Mouse (Mus musculus) G1E (cell line): ENCODE measurements around the gene Lef1. TPM values are rescaled to one million over a fixed set of nuclear protein-coding genes. Genes with fewer than 3 reads are reported as not detected.

Source experiments
- ATAC-seq: 2 replicates; pipeline ENCODE4 v1.8.0; 2016; ENCODE audit warnings: mild to moderate bottlenecking; ENCODE audit not compliant: insufficient number of reproducible peaks, poor library complexity, low FRiP score, severe bottlenecking; ENCODE audit errors: extremely low read depth
- DNase-seq: peaks from one replicate; pipeline ENCODE4 v3.0.0; 2012; ENCODE audit warnings: low spot score
- H3K27me3 ChIP-seq: 2 replicates; pipeline ENCODE4 v1.6.1; 2012; ENCODE audit warnings: mild to moderate bottlenecking, low read length, inconsistent platforms; ENCODE audit not compliant: insufficient read depth
- H3K36me3 ChIP-seq: replicated peaks from 2 replicates; pipeline ENCODE3; 2012; ENCODE audit warnings: mild to moderate bottlenecking, inconsistent platforms
- H3K4me1 ChIP-seq: 2 replicates; pipeline ENCODE4 v1.6.1; 2012; ENCODE audit warnings: low read depth, low read length, inconsistent platforms, mixed read lengths; ENCODE audit not compliant: insufficient read depth
- H3K4me3 ChIP-seq: 2 replicates; pipeline ENCODE4 v1.5.1; 2012; ENCODE audit warnings: low read depth, mild to moderate bottlenecking, inconsistent platforms, low read length, moderate library complexity, mixed read lengths
- H3K9me3 ChIP-seq: replicated peaks from 2 replicates; pipeline ENCODE4 v1.6.1; 2012; ENCODE audit warnings: inconsistent platforms
- CTCF ChIP-seq: IDR thresholded peaks from 2 replicates; pipeline ENCODE4 v1.5.1; 2012; ENCODE audit warnings: low read depth, low read length, inconsistent platforms, mixed read lengths
- GATA1 ChIP-seq: IDR thresholded peaks from 2 replicates; pipeline ENCODE4 v1.6.1; 2012; ENCODE audit warnings: borderline replicate concordance, low read length, inconsistent platforms, mixed read lengths
- GATA2 ChIP-seq: IDR thresholded peaks from 2 replicates; pipeline ENCODE4 v1.6.1; 2012; ENCODE audit warnings: low read depth, low read length, inconsistent platforms, borderline replicate concordance
- POLR2AphosphoS5 ChIP-seq: IDR thresholded peaks from 2 replicates; pipeline ENCODE4 v1.6.1; 2012; ENCODE audit warnings: low read depth, low read length, inconsistent platforms; ENCODE audit not compliant: insufficient replicate concordance
- TAL1 ChIP-seq: conservative IDR thresholded peaks from 2 replicates; pipeline ENCODE4 v1.6.1; 2012; ENCODE audit warnings: low read depth, low read length, inconsistent platforms, mixed read lengths
- polyA plus RNA-seq: library from polyadenylated mRNA; stranded (reverse); fragments of >175 nt; gene quantifications from 2 replicates; pipeline ENCODE4 v1.2.3, GENCODE M21; 2012
- total RNA-seq, 2 experiments: library from RNA; stranded (forward) in 1 of 2; stranded (reverse) in 1 of 2; fragments of 200-1000 nt in 1 of 2; fragments of >200 nt in 1 of 2; fragmentation: Nextera tagmentation in 1 of 2; gene quantifications; 2 replicates each; pipeline ENCODE4 v1.2.3; 2014 to 2017

Gene Lef1
- total and polyA plus RNA-seq, 3 experiments = 0.11 TPM; not detected in 2

GRCm38 (mm10) chr3:131136455-131136854 lies 26.2 kb downstream of the Lef1 start:
- DNase-seq = no peak
- Histone ChIP-seq H3K27me3 (no peaks in the 10 kb centered on the region), H3K4me3 (no peak overlapping the region), H3K9me3 (peaks cover 59% of the 10 kb centered on the region), H3K36me3 (no peaks in the 10 kb centered on the region), H3K4me1 (no peaks in the 10 kb centered on the region)
- TF ChIP-seq CTCF (no peak), GATA2 (no peak), POLR2AphosphoS5 (no peak), GATA1 (no peak), TAL1 (no peak)
- ATAC-seq = no peak

- no peaks in the 10 kb centered on the region for H3K36me3 ChIP-seq
- H3K27me3 ChIP-seq = no peaks in the 10 kb centered on the region
- DNase-seq (no peak), ATAC-seq (no peak)
- no peaks in the 10 kb centered on the region for H3K4me1 ChIP-seq
- peaks cover 61% of the 10 kb centered on the region for H3K9me3 ChIP-seq
- H3K4me3 ChIP-seq = no peak overlapping the region
- TF ChIP-seq GATA1 (no peak), GATA2 (no peak), POLR2AphosphoS5 (no peak), TAL1 (no peak), CTCF (no peak)
Measured at GRCm38 (mm10) chr3:131137119-131137781, 27.0 kb downstream of the Lef1 start.

- H3K4me1 ChIP-seq = no peaks in the 10 kb centered on the region
- H3K4me3 ChIP-seq = no peak overlapping the region
- H3K9me3 ChIP-seq = peaks cover 60% of the 10 kb centered on the region
- ATAC-seq (no peak), DNase-seq (no peak)
- no peaks in the 10 kb centered on the region for H3K27me3 ChIP-seq
- no peaks in the 10 kb centered on the region for H3K36me3 ChIP-seq
- no peak for TF ChIP-seq GATA1
- no peak for TF ChIP-seq CTCF
- no peak for TF ChIP-seq TAL1
- no peak for TF ChIP-seq POLR2AphosphoS5
- no peak for TF ChIP-seq GATA2
Measured at GRCm38 (mm10) chr3:131138224-131138623, 28.0 kb downstream of the Lef1 start.

- no peak for TF ChIP-seq TAL1
- TF ChIP-seq CTCF = no peak
- TF ChIP-seq GATA1 = no peak
- no peak for TF ChIP-seq GATA2
- TF ChIP-seq POLR2AphosphoS5 = no peak
- no peak for ATAC-seq
- H3K27me3 ChIP-seq = no peaks in the 10 kb centered on the region
- no peaks in the 10 kb centered on the region for H3K36me3 ChIP-seq
- no peak for DNase-seq
- no peaks in the 10 kb centered on the region for H3K4me1 ChIP-seq
- H3K4me3 ChIP-seq = no peak overlapping the region
- peaks cover 63% of the 10 kb centered on the region for H3K9me3 ChIP-seq
Measured at GRCm38 (mm10) chr3:131138797-131139196, 28.5 kb downstream of the Lef1 start.

- DNase-seq = no peak
- Histone ChIP-seq H3K36me3 (no peaks in the 10 kb centered on the region), H3K27me3 (no peaks in the 10 kb centered on the region), H3K9me3 (peaks cover 63% of the 10 kb centered on the region), H3K4me3 (no peak overlapping the region), H3K4me1 (no peaks in the 10 kb centered on the region)
- TF ChIP-seq GATA1 (no peak), CTCF (no peak), GATA2 (no peak), TAL1 (no peak), POLR2AphosphoS5 (no peak)
- ATAC-seq = no peak
Measured at GRCm38 (mm10) chr3:131139345-131140090, 29.2 kb downstream of the Lef1 start.

- H3K9me3 ChIP-seq = peaks cover 60% of the 10 kb centered on the region
- no peak for DNase-seq
- no peak for TF ChIP-seq TAL1
- no peak for TF ChIP-seq POLR2AphosphoS5
- TF ChIP-seq GATA1 = no peak
- no peak for TF ChIP-seq CTCF
- TF ChIP-seq GATA2 = no peak
- ATAC-seq = no peak
- no peaks in the 10 kb centered on the region for H3K36me3 ChIP-seq
- H3K4me3 ChIP-seq = no peak overlapping the region
- H3K4me1 ChIP-seq = no peaks in the 10 kb centered on the region
- no peaks in the 10 kb centered on the region for H3K27me3 ChIP-seq
Measured at GRCm38 (mm10) chr3:131140091-131140462, 29.8 kb downstream of the Lef1 start.
